In the genomic region with DNA sequence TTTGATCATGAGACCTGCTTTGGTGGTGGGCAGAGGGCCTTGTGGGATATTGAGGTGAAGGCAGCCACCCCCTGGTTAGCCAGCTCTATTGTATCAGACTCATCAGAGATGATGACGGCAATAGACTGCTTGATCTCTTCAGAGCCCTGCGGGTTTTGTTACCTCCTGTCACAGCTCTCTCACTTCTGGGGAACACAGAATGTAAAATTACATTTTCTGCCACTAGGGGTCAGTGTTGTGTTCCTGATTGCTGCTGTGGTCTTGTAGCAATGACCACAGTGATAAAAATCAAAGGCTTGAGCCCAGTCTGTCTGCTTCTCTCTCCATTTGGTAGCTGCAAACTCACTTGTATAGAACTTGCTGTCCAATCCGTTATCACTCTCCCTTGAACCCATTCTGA, we compare ENCODE assay signal across 9 mouse cellular contexts.
DNase-seq lines count a peak whose midpoint lies in the region; TF ChIP-seq lines count a peak whose summit lies in the region.
"Had no signal": no experiment of that assay in that cellular context is flagged by ENCODE, and none has a peak within 500 bp of the region (broad histone marks: within the 10 kb centered on the region; RNA-seq: fewer than 3 reads in every experiment).

No protein-coding gene starts in this region.

- no peak for DNase-seq in gastrocnemius, adult 2 months
- no peak for DNase-seq in gastrocnemius, postnatal 14 days
- peak; percentile 87 for DNase-seq in ES-CJ7 (ENCODE audit: low read depth, low spot score)
- peak; percentile 81 to 93 for DNase-seq in cerebellum, postnatal 10 days
- peak; percentile 13 for DNase-seq in gonadal fat pad, adult 2 months (ENCODE audit: low read depth)
- peak; percentile 29 for DNase-seq in large intestine, adult 2 months (ENCODE audit: low read depth, low spot score)
- peak; percentile 57 for DNase-seq in lung, postnatal 14 days
- peak; percentile 24 for DNase-seq in right cerebral cortex, postnatal 25 days

- intact Hi-C loops in gastrocnemius, adult 2 months (cut with DNase I): loop anchor here (1.0 to 5.0 kb wide), 2 partner anchors 245 to 644 kb away; no protein-coding TSS in a partner anchor
- intact Hi-C loops in gastrocnemius, postnatal 14 days (cut with DNase I; ENCODE audit: low total_unique reads): loop anchor here (5.0 to 10.0 kb wide), 2 partner anchors 244 to 646 kb away; no protein-coding TSS in a partner anchor

- WGBS in large intestine, adult 2 months: 7% methylated on average over 3 of the region's 3 CpGs

- no peak overlapping the region for H3K27ac ChIP-seq in gastrocnemius, adult 2 months
- H3K27ac ChIP-seq: liver, embryonic 15.5 days had no signal

- peak; percentile 89 for TF ChIP-seq CTCF in gastrocnemius, adult 2 months (IDR thresholded peaks at IDR 0.05)

- H3K4me3 ChIP-seq in gastrocnemius, adult 2 months: no peak overlapping the region
- H3K4me3 ChIP-seq: liver, embryonic 15.5 days had no signal

Comparison
In these comparisons a context has a peak if more than half of its experiments do, and no peak if none do; other contexts are left out.
1. DNase-seq: peak in ES-CJ7 (single experiment), cerebellum, postnatal 10 days (2 of 2), gonadal fat pad, adult 2 months (single experiment), large intestine, adult 2 months (single experiment), lung, postnatal 14 days (single experiment) and right cerebral cortex, postnatal 25 days (single experiment); none in gastrocnemius, adult 2 months (single experiment) and gastrocnemius, postnatal 14 days (single experiment).